Mouse (Mus musculus): ENCODE measurements around the gene Cmss1.

DNA sequence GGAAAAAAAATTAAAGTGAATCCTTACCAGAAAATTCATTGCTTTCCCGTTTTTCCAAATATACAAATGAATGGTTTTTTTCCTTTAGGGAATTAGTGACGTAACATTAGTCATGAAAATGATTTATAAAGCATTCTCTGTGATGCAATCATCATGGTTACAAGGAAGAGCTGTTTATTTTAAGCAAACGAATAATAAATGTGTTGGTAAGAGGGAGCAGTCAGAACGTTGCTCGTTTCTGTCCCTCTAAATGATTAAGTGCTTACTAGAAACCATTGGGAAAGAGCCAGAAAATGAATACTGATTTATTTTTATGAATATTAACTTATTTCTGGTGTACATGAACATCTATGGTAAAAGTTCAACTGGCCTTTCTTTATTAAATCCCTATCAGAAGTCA is 28.1 kb upstream of the Cmss1 start:
- no peak for TF ChIP-seq CTCF (IDR thresholded peaks at IDR 0.05; ENCODE audit: low read depth, low read length)
- TF ChIP-seq POLR2A (IDR thresholded peaks at IDR 0.05; ENCODE audit: extremely low read depth, insufficient read depth, low read length), result no peak
